Mouse (Mus musculus) liver, embryonic 11.5 days (tissue): ENCODE measurements around the gene Tdg. TPM values are rescaled to one million over a fixed set of nuclear protein-coding genes. Genes with fewer than 3 reads are reported as not detected.

Source experiments
- ATAC-seq: fragments of 200-750 bp; cut with Nextera tagmentation; replicated peaks from 2 replicates; pipeline ENCODE4 v1.8.0; 2017; ENCODE audit warnings: moderate number of reproducible peaks, mild to moderate bottlenecking, moderate TSS enrichment, moderate library complexity; ENCODE audit not compliant: low FRiP score
- DNase-seq: peaks from one replicate; pipeline ENCODE4 v3.0.0-alpha.2; 2017; ENCODE audit warnings: low spot score
- H3K27ac ChIP-seq: fragments of 300-500 bp; sonication (generic); 2 replicates; pipeline ENCODE4 v1.5.1; 2014; ENCODE audit warnings: mild to moderate bottlenecking, low read depth, low read length, control low read depth
- H3K27me3 ChIP-seq: fragments of 300-500 bp; sonication (generic); replicated peaks from 2 replicates; pipeline ENCODE4 v1.6.1; 2014; ENCODE audit warnings: low read length, mixed read lengths; ENCODE audit not compliant: control insufficient read depth, insufficient read depth
- H3K36me3 ChIP-seq: fragments of 300-500 bp; sonication (generic); 2 replicates; pipeline ENCODE4 v1.6.1; 2014; ENCODE audit warnings: mild to moderate bottlenecking, low read length, moderate library complexity, mixed read lengths; ENCODE audit not compliant: control insufficient read depth, insufficient read depth
- H3K4me1 ChIP-seq: fragments of 300-500 bp; sonication (generic); replicated peaks from 2 replicates; pipeline ENCODE4 v1.6.1; 2014; ENCODE audit warnings: low read length, mixed read lengths; ENCODE audit not compliant: control insufficient read depth, insufficient read depth
- H3K4me2 ChIP-seq: fragments of 300-500 bp; sonication (generic); 2 replicates; pipeline ENCODE4 v1.6.1; 2014; ENCODE audit warnings: mild to moderate bottlenecking, control low read depth, moderate library complexity
- H3K4me3 ChIP-seq: fragments of 300-500 bp; sonication (generic); 2 replicates; pipeline ENCODE4 v1.5.1; 2014; ENCODE audit warnings: low read depth, low read length, control low read depth
- H3K9ac ChIP-seq: fragments of 300-500 bp; sonication (generic); 2 replicates; pipeline ENCODE4 v1.6.1; 2014; ENCODE audit warnings: low read depth, low read length, control low read depth
- H3K9me3 ChIP-seq: fragments of 300-500 bp; sonication (generic); 2 replicates; pipeline ENCODE4 v1.6.1; 2016; ENCODE audit warnings: low read length, inconsistent platforms, mixed read lengths; ENCODE audit not compliant: control insufficient read depth
- WGBS: fragments of 180-500 bp; shearing (Covaris S2); extraction: QIAGEN DNeasy Blood & Tissue Kit; methylation state at CpG from one replicate; pipeline ENCODE4 v1.1.7; 2014; 5-methylcytosine and 5-hydroxymethylcytosine counted together
- polyA plus RNA-seq: library from polyadenylated mRNA; unstranded; fragments of >200 nt; fragmentation: Nextera tagmentation; extraction: Ambion mirVana; gene quantifications from 2 replicates; pipeline ENCODE4 v1.2.1, GENCODE M21; 2014

Tdg gene
- polyA plus RNA-seq, 1 experiment from 2014 or later, result 138 TPM

DNA sequence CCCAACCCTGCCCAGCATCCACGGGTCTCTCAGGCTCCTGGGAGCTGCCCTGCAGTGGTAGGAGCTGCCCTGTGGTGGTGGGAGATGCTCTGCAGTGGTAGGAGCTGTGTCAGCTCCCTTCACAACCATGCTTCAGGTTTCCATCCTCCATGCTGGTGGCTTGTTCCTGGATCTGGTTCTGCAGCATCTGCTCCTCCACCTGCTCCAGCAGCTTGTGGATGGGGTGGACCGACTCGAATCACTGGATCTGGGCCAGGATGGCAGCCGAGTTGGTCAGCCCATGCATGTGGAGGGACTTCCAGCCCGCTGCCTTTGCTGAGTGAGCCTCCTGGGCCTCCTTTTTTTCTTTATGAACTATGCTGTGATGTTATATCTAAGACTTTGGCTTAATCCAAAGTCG, 47.3 kb downstream of the Tdg start:
- Histone ChIP-seq H3K9me3 (no peaks in the 10 kb centered on the region), H3K9ac (no peak overlapping the region), H3K4me2 (no peak overlapping the region), H3K27ac (no peak overlapping the region), H3K4me3 (no peak overlapping the region), H3K36me3 (no peaks in the 10 kb centered on the region), H3K27me3 (no peaks in the 10 kb centered on the region), H3K4me1 (no peaks in the 10 kb centered on the region)
- DNase-seq, result peak; percentile 29
- WGBS, result 80% methylated on average over 6 of the region's 6 CpGs
- no peak for ATAC-seq

DNA sequence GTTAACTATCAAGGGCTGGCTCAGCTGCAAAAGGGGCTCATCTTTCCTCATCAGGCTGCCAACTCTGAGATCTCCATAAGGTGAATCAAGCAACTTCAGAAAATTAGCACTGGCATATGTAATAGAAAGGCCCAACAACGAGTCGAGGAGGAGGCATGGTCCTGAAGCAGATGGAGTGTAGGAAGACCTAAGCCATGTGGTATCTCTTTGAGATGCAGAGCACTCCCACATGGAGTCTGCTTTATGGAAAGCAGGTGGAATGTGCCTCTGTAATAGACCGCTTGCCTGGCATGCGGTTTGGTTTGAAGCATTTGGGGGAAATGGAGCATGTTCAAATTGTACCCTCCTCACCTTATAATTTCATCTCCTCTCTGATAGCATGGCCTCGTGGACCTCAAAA, 51.1 kb downstream of the Tdg start:
- H3K4me2 ChIP-seq, result no peak overlapping the region
- H3K27me3 ChIP-seq, result no peaks in the 10 kb centered on the region
- DNase-seq (peak; percentile 12), ATAC-seq (no peak)
- H3K9ac ChIP-seq, result no peak overlapping the region
- H3K9me3 ChIP-seq, result no peaks in the 10 kb centered on the region
- H3K36me3 ChIP-seq, result no peaks in the 10 kb centered on the region
- no peak overlapping the region for H3K27ac ChIP-seq
- WGBS, result 85% methylated on average over 5 of the region's 5 CpGs
- no peak overlapping the region for H3K4me3 ChIP-seq
- H3K4me1 ChIP-seq, result no peaks in the 10 kb centered on the region

DNA sequence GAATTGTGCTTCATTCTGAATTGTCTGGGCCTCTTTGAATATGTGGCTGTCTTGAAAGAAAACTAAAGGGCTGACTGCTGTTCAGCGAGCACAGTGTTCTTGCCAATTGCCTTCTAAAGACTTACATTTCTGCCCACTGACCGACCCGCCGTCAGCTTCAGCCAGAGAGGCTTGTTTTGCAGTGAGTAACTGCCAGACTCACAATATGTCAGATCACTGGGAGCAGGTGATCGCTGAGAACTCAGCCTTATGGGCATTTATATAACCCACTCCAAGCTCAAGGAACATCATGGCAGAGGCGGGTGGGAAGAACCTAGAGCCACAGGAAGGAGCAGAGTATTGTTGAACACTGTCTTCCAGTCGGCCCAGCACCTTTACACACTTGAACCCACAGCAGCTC, 52.0 kb downstream of the Tdg start:
- Histone ChIP-seq H3K4me1 (no peaks in the 10 kb centered on the region), H3K9ac (no peak overlapping the region), H3K27ac (no peak overlapping the region), H3K4me3 (no peak overlapping the region), H3K36me3 (no peaks in the 10 kb centered on the region), H3K9me3 (no peaks in the 10 kb centered on the region), H3K27me3 (no peaks in the 10 kb centered on the region), H3K4me2 (no peak overlapping the region)
- WGBS, result 83% methylated on average over 7 of the region's 7 CpGs
- DNase-seq (peak; percentile 5), ATAC-seq (no peak)

DNA sequence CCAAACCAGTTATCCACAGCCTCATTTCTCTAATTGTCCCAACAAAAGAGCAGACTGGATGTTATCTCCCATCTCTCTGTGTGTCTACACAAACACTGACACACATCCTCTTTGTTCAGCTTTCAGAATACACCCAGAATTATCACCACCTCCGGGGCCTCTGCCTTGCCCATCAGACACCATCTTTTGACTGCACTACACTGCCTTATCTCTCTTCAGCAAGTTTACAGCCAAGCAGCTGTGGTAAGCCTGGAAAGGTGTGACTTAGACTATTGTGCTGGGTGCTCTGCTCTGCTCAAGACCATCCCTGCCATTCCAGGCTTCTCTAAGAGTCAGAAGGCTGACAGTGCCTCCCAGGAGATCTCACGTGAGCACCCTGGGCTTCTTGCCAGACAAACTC, 55.8 kb downstream of the Tdg start:
- Histone ChIP-seq H3K9me3 (no peaks in the 10 kb centered on the region), H3K4me3 (no peak overlapping the region), H3K4me2 (no peak overlapping the region), H3K27ac (no peak overlapping the region), H3K36me3 (no peaks in the 10 kb centered on the region), H3K27me3 (peaks cover 1% of the 10 kb centered on the region; the same call in 1 of the 2 replicates), H3K4me1 (0 out of 2 replicates have a peak, but pooled peaks cover 4% of the 10 kb centered on the region), H3K9ac (no peak overlapping the region)
- WGBS, result 50% methylated on average over 2 of the region's 2 CpGs
- ATAC-seq, result peak; percentile 90
- DNase-seq, result no peak

DNA sequence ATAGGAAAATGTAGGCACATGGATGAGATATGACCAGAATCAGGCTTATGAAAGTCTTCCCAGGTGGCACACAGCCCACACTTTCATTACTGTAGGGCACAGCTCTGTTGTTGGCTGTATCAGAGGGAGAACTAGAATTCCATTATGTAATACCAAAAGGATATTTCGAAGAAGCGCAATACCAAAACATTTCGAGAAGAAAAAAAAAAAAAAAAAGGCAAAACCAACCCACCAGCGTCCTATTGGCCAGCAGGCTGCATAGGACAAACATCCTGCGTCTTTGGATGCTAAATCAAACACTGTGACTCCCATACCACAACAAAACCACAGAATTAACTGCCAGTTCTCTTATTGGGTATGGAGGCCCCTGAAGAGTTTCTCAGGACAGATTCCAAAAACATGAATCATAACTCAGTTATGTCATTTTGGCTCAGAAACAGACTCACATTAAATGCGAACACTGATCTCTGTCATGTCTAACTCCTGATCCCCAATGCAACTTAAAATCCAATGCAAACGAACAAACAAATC, 60.1 kb downstream of the Tdg start:
- Histone ChIP-seq H3K9ac (no peak overlapping the region), H3K9me3 (no peaks in the 10 kb centered on the region), H3K36me3 (no peaks in the 10 kb centered on the region), H3K4me1 (0 out of 2 replicates have a peak, but pooled peaks cover 6% of the 10 kb centered on the region), H3K27ac (no peak overlapping the region), H3K4me3 (no peak overlapping the region), H3K27me3 (peaks cover 3% of the 10 kb centered on the region; the same call in 1 of the 2 replicates), H3K4me2 (peak overlapping the region; percentile 50)
- no peak for ATAC-seq
- DNase-seq, result no peak
- 71% methylated on average over 7 of the region's 7 CpGs for WGBS

DNA sequence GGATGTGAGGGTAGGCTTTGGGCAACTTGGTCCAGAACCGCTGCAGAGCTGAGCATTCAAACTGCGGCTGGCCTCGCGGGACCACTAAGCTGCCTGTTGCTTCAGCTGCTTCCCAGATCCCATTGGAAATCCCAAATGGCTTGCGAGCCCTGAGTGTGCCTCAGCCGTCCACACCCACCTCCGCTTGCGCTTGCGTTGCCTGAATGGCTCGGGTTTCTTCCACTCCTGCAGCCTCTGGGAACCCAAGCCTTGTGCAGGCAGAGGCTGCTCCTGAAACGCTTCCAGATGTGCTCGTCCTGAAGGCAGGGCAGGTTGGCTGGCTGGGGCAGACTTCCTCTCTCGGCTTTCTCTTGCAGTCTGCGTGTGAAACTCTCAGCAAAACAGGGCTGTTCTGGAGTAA, 60.9 kb downstream of the Tdg start, which contains the start of gene Glt8d2:
Gene Glt8d2, minus strand, starts transcription at position 157 of the 400 bp plus-strand sequence.
- Histone ChIP-seq H3K4me3 (peak within 1 kb of the TSS; percentile 11; the same call in 1 of the 2 replicates), H3K27me3 (peaks cover 3% of the 10 kb centered on the region; the same call in 1 of the 2 replicates), H3K36me3 (no peaks in the 10 kb centered on the region), H3K9ac (peak within 1 kb of the TSS; percentile 28; the same call in 1 of the 2 replicates), H3K9me3 (no peaks in the 10 kb centered on the region), H3K4me1 (0 out of 2 replicates have a peak, but pooled peaks cover 6% of the 10 kb centered on the region), H3K4me2 (peak within 1 kb of the TSS; percentile 50), H3K27ac (no peak within 1 kb of the TSS)
- ATAC-seq (0 out of 2 replicates have a peak, but pooled peaks have one; percentile 25), DNase-seq (no peak)
- WGBS, result 12% methylated on average over 14 of the region's 14 CpGs

DNA sequence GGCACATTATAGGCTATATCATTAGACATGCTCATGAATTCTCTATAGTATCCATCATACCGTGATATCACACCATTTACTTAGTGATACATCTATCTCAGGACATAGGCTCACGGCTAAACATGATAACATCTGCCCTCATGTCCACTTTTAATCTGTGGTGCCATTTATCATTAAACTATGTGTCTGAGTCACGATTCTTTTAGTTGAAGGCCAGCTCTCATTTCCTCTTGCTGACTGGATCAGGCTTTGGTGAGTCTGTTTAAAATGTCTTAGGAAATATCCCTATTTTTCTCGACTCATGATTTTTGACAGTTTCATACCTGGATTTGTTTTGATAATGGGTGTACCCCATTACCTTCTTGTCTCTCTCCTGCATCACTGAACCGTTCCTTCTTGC, 66.3 kb downstream of the Tdg start, which contains the start of gene Hcfc2:
Gene Hcfc2, plus strand, starts transcription at position 205 of the 400 bp plus-strand sequence.
- ATAC-seq, result no peak
- WGBS, result 42% methylated on average over 5 of the region's 5 CpGs
- H3K27ac ChIP-seq, result peak within 1 kb of the TSS; percentile 43; the same call in 1 of the 2 replicates

DNA sequence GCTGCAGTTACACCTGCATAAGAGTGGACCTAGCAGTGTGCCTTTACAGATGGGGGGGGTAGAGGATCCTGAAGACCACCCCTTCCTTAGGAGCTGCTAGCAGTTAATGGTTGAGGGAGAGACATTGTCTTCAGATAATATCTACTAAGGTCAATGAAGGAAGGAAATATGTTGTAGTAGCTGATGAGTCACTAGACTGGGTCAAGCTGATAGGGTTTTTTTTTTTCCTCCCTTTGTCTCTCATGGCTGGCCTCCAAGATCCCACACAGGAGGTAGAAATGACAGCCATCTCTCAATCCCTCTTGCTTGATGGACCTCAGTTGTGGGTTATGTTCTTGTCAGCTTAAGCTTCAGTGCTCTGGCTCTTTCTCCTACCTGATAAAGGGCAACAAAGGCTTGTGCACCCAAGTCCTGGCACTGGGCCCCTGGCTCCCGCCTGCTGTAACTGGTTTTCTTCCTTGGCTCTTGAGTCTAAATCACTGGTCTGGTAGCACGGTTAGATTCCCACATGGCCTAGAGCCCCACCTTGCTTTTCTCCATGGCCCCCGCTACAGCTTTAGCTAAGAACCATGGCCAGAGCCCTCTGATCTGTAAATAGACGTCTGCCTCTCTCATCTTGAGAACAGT, 66.9 kb downstream of the Tdg start:
- ATAC-seq, result no peak

More for the DNA sequence above, 66.3 kb downstream of the Tdg start, which contains the start of gene Hcfc2:
- no peaks in the 10 kb centered on the region for H3K27me3 ChIP-seq
- peaks cover 25% of the 10 kb centered on the region for H3K4me1 ChIP-seq
- H3K36me3 ChIP-seq, result no peaks in the 10 kb centered on the region
- no peak within 1 kb of the TSS for H3K4me3 ChIP-seq
- H3K9me3 ChIP-seq, result no peaks in the 10 kb centered on the region
- 0 out of 2 replicates have a peak within 1 kb of the TSS, but pooled peaks have one; percentile 37 for H3K9ac ChIP-seq
- DNase-seq, result no peak
- 0 out of 2 replicates have a peak within 1 kb of the TSS, but pooled peaks have one; percentile 14 for H3K4me2 ChIP-seq

More for the DNA sequence above, 66.9 kb downstream of the Tdg start:
- peaks cover 25% of the 10 kb centered on the region for H3K4me1 ChIP-seq
- H3K9ac ChIP-seq, result 0 out of 2 replicates have a peak overlapping the region, but pooled peaks have one; percentile 37
- H3K4me2 ChIP-seq, result 0 out of 2 replicates have a peak overlapping the region, but pooled peaks have one; percentile 14
- peak overlapping the region; percentile 43; the same call in 1 of the 2 replicates for H3K27ac ChIP-seq
- no peaks in the 10 kb centered on the region for H3K9me3 ChIP-seq
- H3K4me3 ChIP-seq, result no peak overlapping the region
- WGBS, result 47% methylated on average over 4 of the region's 4 CpGs
- no peaks in the 10 kb centered on the region for H3K27me3 ChIP-seq
- no peaks in the 10 kb centered on the region for H3K36me3 ChIP-seq
- no peak for DNase-seq
